Mouse (Mus musculus): ENCODE data around the gene Hyou1.

- TF ChIP-seq CTCF (IDR thresholded peaks at IDR 0.05; ENCODE audit: control insufficient read depth, insufficient read depth, low read length) = no peak
- no peak for TF ChIP-seq POLR2A (IDR thresholded peaks at IDR 0.05; ENCODE audit: borderline replicate concordance, control insufficient read depth, low read depth, low read length)
Observed at GRCm38 (mm10) chr9:44405011-44405410, 25.7 kb downstream of the Hyou1 start.

Measured in bone marrow, adult 2 months (tissue).